Mouse (Mus musculus): ENCODE results near the gene Ap4b1.
A peak's percentile ranks its signal among the peaks of the same experiment; 100 is the strongest.
"Not testable (repeated sequence)": the region's sequence is repeated elsewhere in the genome, so short reads cannot be mapped to it uniquely, and the experiment has no call there.

Gene Ap4b1

DNA sequence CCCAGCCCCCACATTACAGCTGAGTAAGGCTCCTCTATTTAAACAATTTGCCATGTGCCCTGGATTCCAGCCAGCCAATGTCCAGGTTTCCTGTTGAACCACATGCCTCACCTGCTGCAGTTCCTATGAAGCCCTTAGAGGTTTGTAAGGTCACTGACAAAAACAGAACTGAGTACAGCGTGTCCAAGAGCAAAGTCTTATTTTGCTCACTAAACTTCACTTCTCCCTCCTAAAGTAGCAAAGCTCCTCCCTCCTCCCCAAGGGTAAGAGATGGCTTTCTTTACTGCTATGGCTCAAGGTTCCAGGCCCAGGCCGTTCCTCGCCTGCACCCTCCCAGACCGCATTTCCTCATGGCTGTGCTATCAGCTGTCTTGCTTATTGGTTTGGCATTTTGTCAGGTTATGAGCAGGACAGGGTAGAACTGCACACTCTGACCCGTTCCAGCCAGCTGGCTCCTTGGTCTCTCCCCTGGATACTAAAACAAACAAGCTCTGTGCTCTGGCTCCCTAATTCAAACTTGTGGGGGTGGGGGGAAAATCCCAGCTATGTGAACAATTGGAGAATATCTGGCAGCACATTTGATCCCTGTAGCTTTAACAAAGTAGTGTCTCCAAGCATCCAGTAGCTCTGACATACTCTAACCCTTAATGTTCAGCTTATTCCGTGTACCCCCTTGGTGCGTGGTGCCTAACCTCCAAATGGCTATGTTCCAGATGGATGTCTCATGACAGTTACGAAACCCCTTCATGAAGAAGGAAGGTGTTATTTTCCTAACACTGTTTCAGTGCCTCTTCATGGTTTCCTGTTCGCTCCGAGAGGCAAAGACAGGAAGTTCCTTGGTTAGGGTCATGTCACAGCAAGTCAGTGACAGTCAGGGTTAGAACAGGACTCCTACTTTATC, 7.4 kb upstream of the Ap4b1 start:
- DNase-seq, result peak; percentile 58

DNA sequence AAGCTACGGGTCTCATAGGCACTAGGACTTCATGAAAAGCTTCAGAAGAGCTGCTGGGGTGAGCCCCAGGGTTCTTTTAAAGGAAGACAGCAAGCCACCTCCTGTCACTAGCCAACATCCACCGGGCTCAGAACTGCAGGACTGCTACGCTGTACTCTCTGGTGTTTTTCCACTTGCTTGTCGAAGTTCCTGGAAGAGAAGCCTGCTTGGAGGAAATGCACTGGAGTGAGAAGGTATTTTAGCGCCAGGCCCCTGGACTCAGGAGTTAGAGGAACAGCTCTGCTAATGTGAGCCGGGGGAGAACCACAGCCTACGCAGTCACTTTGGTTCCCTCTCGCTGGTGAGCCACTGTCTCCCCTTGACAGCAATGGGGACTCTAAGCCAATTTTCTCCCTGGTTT, 6.5 kb upstream of the Ap4b1 start:
- DNase-seq, result peak; percentile 44

DNA sequence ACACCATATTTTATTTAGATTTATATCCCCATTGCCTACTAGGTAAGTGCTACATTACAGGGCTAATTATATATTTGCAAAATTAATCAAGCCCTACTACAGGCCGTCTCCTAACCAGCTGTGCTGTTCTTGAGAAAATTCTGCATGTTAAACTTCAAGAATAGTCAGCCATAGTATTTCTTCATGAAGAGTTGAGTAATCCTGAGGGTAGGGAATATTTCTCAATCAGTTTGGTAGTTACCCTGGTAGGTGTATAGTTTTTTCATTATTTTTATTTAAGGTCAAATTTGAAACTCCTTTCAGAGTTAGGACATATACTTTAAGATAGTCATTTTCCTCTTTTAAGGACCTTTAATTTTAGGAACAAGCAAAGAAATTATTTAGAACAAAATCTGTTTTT, 3.6 kb upstream of the Ap4b1 start:
- no peak for DNase-seq

DNA sequence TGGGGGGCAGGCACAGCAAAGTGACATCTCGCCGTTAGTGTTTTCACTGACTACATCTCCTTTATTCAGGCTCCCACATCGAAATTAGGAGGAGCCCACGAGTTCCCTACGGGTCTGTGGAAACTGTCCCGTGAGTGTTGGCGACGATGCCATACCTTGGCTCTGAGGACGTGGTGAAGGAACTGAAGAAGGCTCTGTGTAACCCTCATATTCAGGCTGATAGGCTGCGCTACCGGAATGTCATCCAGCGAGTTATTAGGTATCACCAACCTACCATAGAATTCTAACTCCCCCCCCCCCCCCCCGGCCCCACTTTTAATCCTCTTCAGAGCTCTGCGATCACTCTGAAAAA, 455 bp downstream of the Ap4b1 start:
- DNase-seq, result no peak

DNA sequence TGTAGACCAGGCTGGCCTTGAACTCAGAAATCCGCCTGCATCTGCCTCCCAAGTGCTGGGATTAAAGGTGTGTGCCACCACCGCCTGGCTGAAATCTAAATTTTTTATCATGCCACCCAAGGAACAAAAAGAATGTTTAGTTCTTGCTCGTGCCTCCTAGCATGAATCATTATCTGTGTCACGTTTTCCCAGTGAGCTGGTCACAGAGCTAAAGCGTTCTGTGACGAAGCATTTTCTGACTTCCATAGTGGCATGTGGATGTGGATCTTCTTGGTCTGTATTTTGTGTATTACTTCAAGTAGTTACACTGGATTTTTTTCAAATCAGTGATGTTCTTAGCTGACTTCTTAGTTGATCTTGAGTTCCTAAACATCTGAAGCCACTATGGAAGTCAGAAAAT, 1.6 kb downstream of the Ap4b1 start:
- no peak for DNase-seq

DNA sequence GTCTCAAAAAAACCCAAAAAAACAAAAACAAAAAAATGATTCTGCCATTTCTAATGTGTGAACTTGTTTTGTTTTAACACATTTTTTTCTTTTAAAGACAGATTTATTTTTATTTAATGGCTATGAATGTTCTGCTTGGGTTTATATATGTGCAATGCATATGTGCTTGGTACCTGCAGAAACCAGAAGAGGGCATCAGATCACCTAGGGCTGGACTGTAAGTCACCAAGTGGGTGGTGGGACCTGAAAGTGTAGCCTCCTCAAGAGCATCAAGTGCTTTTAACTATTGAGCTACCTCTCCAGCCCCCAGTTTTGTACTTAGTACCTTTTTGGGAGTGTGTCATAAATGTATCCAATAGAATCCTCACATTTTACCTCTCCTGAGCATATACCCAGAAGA, 18.2 kb downstream of the Ap4b1 start:
- peak; percentile 23 for DNase-seq

DNA sequence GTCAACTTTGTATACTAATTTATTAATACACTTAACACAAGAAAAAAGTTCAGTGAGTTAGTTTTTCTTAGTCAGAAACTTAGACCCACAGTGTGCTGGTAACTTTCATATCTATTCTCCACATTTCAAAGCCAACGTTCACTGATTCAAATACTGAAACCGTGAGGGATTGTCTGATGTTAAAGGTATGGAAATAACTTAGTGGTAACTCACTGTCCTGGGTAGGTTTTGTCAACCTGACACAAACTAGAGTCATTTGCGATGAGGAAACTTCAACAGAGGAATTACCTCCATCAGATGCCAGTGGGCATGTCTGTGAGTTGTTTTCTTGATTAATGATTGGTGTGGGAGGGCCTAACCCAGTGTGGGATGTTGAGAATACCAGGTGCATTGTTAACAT, 19.7 kb downstream of the Ap4b1 start:
- DNase-seq, result no peak

DNA sequence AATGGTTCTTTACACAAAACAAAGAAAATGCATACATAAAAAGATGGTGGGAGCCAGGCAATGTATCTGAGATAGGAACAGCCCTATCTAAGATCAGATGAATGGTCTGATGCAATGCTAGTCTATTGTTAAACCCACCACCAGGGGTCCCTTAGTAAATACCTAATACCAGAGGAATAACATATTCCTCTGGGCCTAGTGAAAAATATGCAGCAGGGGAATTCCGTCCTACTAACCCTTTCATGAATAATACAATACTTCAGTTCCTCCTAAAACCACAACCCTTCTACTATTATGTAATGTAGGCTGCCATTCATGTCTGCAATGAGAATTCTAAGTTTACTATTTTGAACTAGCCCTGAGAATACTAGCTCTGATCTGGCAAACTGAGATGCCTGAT, 21.4 kb downstream of the Ap4b1 start:
- not testable (repeated sequence) for DNase-seq

DNA sequence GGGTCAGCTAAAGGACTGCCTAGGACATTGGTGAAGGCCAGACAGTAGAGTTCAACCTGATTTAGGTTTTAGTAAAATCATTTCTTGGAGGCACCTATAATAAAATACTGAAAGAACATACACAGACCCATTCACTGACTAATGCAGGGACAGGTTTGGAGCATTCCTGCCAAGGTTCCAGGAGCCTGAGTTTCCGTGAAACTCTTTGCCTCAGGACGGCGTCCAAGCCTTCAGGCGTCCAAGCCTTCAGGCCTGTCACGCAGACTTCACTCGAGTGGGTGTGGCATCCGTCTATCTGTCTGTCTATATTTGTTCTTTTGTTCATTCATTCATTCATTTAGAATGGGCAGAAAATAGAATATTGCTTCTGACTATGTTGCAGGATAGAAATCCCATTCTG, 21.8 kb downstream of the Ap4b1 start:
- no peak for DNase-seq

DNA sequence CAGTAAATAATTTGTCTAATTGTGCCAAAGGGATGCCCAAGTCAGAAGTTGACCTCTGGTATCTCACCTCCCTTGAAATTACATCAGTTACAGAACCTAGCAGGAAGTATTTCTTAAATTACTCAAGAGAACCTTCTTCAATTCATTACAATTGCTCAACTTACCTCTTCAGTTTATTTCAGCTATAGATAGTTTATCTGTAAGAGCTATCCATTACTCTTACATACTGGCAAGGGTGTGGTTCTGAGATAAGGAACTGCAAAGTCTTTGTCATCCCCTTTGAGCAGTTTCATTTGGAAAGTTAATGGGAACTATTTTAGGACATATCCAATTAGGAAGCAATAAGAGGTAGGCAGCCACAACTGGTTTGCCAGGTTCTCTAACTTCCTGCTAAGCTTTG, 23.1 kb downstream of the Ap4b1 start, which contains the start of gene Bcl2l15:
Bcl2l15 (plus strand) TSS at position 176 of the 400 bp plus-strand sequence.
- DNase-seq, result no peak

DNA sequence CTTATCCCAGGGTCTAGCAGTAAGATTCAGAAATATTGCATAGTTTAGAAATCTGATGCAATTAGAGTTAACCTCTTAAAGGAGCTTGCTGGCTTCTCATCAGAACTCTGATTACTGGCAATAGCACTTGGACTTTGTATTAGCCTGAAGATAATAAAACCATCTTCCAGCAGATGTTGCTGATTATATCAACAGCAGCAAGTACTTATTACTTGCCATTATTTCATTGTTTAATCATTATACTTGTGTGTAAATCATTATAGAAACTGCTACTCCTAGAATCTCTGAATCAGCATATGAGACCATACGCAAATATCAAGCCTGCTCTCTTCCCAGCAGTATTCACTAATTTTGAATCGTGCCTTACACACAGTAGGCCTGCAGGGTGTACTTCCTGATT, 24.7 kb downstream of the Ap4b1 start:
- no peak for DNase-seq

DNA sequence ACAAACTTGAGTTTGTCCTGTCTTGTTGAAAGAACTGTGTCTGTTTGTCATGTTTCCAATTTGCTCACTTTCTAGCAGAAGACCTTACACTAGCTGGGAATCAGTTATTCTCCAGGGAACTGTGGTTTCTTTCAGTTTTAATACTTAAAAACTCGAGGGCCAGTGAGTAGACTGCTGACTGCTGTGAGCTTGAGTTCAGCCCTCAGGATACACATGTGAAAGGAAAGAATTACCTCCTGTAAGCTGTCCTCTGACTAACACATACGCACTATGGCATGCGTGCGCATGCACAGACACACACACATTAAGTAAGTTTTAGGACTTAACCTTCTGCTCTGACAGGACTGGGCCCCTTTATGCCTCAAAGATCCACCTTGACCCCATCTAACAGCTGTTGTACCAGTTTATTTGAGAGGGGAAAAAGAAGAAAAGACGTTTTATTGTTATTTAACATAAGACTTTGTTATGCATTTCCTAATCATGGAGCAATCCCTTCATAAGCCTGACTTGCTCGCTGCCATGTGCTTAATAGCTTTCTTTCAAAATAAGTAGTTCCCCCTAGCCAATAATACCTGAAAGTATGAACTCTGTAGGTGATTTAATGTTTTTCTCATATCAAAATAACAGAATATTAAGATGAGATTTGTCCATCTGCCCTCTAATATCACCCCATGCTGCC, 26.1 kb downstream of the Ap4b1 start:
- no peak for DNase-seq

DNA sequence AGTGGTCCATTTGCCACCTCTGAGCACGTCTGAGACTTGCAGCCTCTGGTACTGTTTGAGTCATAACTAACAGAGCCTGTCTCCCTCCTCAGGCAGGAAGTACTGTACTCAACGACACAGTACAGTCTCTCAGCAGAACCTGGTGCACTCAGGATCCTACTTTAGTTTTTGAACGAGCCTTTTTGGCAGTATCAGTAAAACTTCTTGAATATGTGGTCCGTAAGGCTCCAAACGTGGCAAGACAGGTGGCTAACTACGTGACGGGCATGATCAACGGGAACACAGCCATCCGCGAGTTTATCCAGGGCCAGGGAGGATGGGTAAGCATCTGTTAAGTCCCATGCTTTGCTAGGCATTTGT, 26.6 kb downstream of the Ap4b1 start:
- DNase-seq, result no peak

DNA sequence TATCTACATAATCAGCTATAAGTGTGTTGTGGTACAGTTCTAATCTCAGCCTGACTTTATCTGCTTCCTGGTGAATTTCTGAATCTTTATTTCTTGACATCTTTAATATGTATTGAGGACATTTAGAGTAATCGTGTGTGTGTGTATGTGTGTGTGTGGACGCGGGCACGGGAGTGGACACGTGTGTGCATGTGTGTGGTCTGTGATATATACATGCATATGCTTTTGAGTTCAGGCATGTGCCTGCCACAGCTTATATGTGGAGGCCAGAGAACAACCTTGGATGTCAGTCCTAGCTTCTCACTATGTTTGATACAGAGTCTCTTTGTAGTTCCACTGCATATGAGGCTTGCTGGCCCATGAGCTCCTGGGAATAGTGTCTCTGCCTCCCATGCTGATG, 27.1 kb downstream of the Ap4b1 start:
- DNase-seq, result no peak

DNA sequence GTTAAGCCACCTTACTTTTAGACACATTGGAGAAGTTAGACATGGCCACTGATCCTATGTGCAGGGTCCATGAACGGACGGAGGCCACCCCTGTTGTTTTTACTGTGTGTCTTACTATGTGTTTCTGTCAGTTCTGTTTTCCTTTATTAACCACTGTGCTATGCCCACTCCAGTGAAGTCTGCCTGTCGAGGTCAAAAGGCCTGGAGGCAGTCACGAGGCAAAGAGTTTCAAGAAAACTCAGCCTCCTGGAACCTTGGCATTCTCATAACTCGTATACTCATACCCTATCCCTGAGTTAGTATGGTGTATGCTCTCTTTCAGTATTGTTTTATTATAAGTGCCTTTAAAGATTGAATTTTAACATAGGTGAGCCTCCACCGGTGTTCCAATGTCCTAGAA, 30.4 kb downstream of the Ap4b1 start:
- no peak for DNase-seq

DNA sequence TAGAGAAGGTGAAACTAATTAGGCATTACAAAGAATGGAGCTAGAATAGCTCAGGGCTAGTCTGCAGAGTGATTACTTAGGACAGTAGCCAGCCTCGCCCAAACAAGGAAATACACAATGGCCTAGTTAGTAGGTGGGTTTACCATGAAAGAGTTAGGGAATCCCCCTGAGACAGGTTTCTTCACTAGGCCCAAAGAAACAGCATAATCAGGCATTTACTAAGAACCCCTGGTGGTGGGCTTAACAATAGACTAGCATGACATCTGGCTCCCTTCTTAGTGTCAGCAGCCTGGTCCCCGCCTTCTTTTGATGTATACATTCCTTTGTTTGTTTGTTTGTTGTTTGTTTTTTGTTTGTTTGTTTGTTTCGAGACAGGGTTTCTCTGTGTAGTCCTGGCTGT, 30.9 kb downstream of the Ap4b1 start:
- not testable (repeated sequence) for DNase-seq

DNA sequence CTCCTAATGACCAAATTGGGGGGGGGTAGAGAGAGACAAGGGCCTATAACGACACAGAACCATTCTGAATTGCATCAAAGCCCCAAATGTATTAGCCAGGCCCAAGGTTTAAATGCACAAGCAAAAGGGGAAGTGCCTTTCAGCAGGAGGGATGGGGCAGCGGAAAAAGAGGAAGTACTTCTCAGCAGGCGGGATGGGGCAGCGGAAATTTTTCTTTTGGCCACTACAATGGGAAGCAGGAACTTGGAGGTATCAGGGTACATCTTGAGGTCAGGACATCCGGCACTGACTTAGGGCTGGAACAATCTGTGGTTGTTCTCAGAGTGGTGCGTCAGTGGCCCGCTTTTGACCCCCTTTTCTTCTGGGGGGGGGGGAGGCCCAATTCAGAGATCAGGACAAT, 31.6 kb downstream of the Ap4b1 start:
- DNase-seq, result not testable (repeated sequence)

DNA sequence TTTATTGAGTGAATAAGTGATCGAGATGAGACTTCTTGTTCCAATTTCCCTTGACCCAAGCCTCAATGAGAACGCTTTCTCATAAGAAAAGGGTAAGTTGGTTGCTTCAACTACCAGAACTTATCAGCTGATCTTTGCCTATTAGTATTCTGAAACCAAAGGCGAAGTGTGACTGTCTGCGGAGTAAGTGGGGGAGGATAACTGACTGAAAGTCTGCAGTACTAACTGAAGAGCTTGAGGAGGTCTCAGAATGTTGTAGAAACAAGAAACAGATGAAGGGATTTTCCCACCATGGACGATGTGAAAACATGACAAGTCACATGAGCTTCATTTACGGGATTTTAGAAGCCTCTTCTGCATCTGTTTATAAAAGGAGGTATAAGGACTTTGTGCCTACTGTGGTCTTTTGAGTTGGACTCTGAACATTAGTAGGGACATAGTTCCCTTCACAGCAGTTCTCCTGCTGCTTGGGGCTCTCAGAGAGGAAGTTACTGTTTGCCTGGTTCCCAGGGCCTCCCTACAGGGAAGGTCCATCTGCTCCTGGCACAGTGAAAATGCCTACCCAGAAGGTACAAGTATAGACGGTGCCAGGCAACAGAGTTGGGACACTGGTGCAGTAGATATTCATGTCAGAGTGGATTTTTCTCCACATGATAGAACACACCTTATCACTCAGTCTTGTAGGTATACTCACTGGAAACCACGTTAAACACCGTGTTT, 41.5 kb downstream of the Ap4b1 start:
- no peak for DNase-seq

DNA sequence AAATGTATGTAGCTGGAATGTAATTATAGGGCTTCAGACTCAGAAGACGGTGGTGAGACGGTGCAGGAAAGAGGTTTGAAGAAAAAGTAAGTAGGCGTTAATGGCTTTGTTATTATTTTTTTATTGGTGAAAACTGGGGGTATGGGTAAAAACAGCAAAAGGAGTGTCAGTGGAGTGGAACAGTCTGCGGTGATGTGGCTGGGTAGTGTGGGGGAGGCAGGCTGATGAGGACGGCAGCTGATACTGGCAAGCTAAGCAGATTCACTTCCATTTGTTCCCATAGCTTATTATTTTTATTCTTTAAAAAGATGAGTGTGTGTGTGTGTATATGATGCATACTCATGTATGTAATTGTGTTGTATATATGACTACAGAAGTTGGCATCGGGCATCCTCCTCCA, 42.2 kb downstream of the Ap4b1 start:
- DNase-seq, result no peak

DNA sequence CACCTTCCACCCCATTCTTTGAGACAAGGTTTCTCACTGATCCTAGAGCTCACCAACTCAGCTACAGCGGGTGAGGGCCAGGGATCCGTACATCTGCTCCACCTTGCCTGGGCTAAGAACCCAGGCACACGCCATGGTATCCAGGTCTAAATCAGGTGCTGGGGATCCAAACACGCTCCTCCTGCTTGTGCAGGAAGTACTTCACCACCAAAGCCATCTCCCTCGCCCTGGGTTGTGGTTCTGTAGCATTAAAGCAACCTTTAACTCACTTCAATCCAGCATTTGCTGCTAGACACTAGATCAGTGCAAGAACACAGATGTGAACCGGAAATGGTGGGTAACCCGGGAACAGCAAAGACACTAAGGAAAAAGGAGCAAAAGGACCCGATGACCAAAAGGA, 42.6 kb downstream of the Ap4b1 start:
- no peak for DNase-seq

DNA sequence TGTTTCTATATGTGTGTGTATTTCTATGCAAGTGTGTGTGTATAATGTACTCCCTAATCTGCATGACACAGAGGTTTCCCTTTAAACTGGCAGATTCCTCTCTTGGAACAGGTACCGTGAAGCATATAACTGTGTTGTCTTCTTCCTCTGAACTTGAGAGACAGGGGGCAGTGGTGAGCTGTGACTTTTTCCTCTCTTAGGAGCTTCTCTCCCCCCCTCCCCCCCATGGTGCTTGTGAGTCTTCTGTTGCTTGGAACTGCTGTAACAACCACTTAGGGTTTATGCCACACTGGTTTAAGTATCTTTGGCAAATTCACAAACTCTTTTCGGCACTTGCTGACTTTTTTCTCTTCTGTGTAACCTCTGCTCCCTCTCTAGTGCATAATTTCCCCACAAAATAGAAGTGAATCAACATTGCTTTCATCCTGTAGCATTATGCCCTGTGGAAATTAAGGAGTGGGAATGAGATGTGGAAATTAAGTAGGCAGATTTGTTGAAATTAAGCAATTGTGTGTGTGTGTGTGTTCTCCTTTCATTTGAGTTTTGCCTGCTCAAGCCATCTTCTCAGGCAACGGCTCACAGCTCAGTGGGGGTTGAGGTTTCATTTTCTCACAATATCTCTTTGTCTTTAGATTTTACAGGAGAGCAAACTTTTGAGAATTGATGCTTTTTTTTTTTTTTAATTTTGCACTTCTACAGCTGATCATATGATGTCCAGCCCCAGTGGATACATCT, 43.4 kb downstream of the Ap4b1 start:
- peak; percentile 90 for DNase-seq

DNA sequence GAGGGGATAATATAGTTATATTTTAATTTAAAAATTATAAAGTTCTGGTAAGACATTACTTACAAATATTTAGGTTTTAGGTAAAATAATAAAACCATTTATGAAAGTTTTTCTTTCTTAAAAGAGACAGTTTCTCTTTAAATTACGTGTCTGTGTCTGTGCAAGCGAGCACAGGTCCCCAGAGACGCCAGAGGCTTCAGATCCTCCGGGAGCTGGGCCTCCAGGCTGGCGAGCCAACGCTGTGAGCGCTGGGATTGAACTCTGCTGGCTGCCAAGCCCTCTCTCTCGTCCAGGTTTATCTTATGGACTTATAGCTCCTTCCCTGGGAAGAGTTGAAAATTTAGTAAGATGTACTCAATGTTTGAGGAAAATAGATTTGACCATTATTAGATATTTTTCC, 44.5 kb downstream of the Ap4b1 start:
- DNase-seq, result no peak
